Mouse (Mus musculus): ENCODE data around the gene Gm10668.
"Not testable (repeated sequence)": the region's sequence is repeated elsewhere in the genome, so short reads cannot be mapped to it uniquely, and the experiment has no call there.

The Gm10668 gene

DNA sequence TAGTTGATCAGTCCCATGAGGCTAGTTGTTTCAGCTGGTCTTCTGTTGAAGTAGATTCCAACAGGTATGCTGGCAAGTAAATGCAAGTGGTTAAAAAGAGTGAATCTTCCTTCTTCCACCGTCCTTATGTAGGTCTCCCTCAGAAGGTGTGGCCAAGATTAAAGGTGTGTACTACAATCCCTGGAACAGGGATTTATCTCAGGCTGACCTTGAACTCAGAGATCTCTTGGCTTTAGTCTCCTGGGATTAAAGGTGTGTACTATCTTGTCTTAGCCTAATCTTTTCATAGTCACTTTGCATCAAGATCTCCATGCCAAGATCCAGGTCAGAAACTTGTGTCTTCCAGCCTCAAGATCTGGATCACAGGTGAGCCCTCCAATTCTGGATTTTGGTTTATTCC, at the start of gene Gm10668:
Gene Gm10668, minus strand, starts transcription at position 101 of the 400 bp plus-strand sequence.
- DNase-seq (ENCODE audit: inconsistent age in 2 of 2, low spot score in 1 of 2) = not testable (repeated sequence)

GRCm38 (mm10) chr7:20770885-20771284, 40.5 kb upstream of the Gm10668 start, which contains the start of gene Vmn1r112:
Gene Vmn1r112 (plus strand): TSS chr7:20771185.
- not testable (repeated sequence) for DNase-seq (ENCODE audit: inconsistent age in 2 of 2, low spot score in 1 of 2)

DNA sequence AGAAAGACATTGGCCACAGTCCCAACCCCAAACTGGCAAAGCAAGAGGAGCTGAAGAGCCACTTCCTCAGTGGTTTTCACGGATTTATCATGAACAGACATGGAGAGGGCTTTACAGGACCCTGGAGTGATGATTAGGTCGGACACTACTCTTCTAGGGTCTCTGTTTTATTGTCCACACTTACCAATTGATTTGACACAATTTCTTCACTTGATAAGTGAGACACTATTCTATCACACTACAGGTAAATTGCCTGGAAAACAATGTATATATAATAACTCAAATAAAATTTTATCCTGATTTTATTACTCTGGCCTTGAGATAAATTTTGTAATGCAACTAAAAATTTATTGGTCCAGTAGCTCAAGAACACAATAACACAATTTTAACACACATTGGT, 27.3 kb downstream of the Gm10668 start, which contains the start of gene Vmn1r111:
Gene Vmn1r111, minus strand, starts transcription at position 101 of the 400 bp plus-strand sequence.
- DNase-seq (ENCODE audit: inconsistent age in 2 of 2, low spot score in 1 of 2) = not testable (repeated sequence)

Data from adrenal gland, adult (tissue).